Mouse (Mus musculus) liver, embryonic 12.5 days (tissue): ENCODE data around the gene Tlr9. TPM values are rescaled to one million over a fixed set of nuclear protein-coding genes. Genes with fewer than 3 reads are reported as not detected.

Experiments
- ATAC-seq: fragments of 200-750 bp; cut with Nextera tagmentation; 2 replicates; pipeline ENCODE4 v1.8.0; 2017; ENCODE audit warnings: moderate number of reproducible peaks, mild to moderate bottlenecking, moderate library complexity
- H3K27ac ChIP-seq: fragments of 300-500 bp; sonication (generic); 2 replicates; pipeline ENCODE4 v1.5.1; 2016; ENCODE audit warnings: mild to moderate bottlenecking
- H3K27me3 ChIP-seq: fragments of 300-500 bp; sonication (generic); replicated peaks from 2 replicates; pipeline ENCODE4 v1.6.1; 2016; ENCODE audit warnings: mild to moderate bottlenecking, moderate library complexity
- H3K36me3 ChIP-seq: fragments of 300-500 bp; sonication (generic); 2 replicates; pipeline ENCODE4 v1.6.1; 2016; ENCODE audit warnings: mild to moderate bottlenecking, moderate library complexity
- H3K4me1 ChIP-seq: fragments of 300-500 bp; sonication (generic); 2 replicates; pipeline ENCODE4 v1.6.1; 2016
- H3K4me2 ChIP-seq: fragments of 300-500 bp; sonication (generic); 2 replicates; pipeline ENCODE4 v1.6.1; 2016; ENCODE audit warnings: mild to moderate bottlenecking, moderate library complexity
- H3K4me3 ChIP-seq: fragments of 300-500 bp; sonication (generic); 2 replicates; pipeline ENCODE4 v1.5.1; 2016; ENCODE audit warnings: mild to moderate bottlenecking, moderate library complexity
- H3K9ac ChIP-seq: fragments of 300-500 bp; sonication (generic); 2 replicates; pipeline ENCODE4 v1.6.1; 2016; ENCODE audit warnings: mild to moderate bottlenecking, moderate library complexity
- H3K9me3 ChIP-seq: fragments of 300-500 bp; sonication (generic); replicated peaks from 2 replicates; pipeline ENCODE4 v1.6.1; 2016; ENCODE audit warnings: mild to moderate bottlenecking, moderate library complexity
- WGBS: fragments of 180-500 bp; shearing (Covaris S2); methylation state at CpG from one replicate; pipeline ENCODE4 v1.1.7; 2016; ENCODE audit not compliant: insufficient replicate concordance; 5-methylcytosine and 5-hydroxymethylcytosine counted together
- polyA plus RNA-seq: library from polyadenylated mRNA; unstranded; fragments of >200 nt; fragmentation: Nextera tagmentation; extraction: Ambion mirVana; gene quantifications from 2 replicates; pipeline ENCODE4 v1.2.1, GENCODE M21; 2016

Tlr9 gene
- polyA plus RNA-seq, 1 experiment from 2014 or later: 0.06 TPM

DNA sequence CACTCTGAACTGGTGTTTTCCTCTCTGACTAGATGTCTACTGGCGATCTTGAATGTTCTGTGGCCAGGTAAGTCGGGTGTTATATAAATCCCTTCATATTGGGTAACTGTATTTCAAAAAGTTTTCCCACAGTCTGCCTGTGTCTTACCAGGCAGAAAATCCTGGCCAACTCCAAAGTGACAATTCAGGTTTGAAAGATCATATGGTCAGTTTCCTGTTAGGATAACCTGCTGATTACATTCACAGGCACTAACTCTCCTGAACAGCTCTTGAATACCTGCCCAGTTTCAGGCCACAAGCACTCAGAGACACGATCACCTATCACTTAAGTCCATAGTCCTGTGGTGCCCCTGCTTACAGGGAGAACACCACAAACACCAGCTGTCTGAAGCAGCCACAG is 39.7 kb downstream of the Tlr9 start:
- H3K9me3 ChIP-seq: no peaks in the 10 kb centered on the region
- 57% methylated on average over 3 of the region's 3 CpGs for WGBS
- ATAC-seq: no peak
- no peaks in the 10 kb centered on the region for H3K36me3 ChIP-seq
- no peak overlapping the region for H3K4me3 ChIP-seq
- H3K4me1 ChIP-seq: no peaks in the 10 kb centered on the region
- H3K9ac ChIP-seq: no peak overlapping the region
- no peak overlapping the region for H3K27ac ChIP-seq
- 0 out of 2 replicates have a peak, but pooled peaks cover 4% of the 10 kb centered on the region for H3K27me3 ChIP-seq
- no peak overlapping the region for H3K4me2 ChIP-seq

- Histone ChIP-seq H3K9ac (no peak overlapping the region), H3K4me1 (0 out of 2 replicates have a peak, but pooled peaks cover 5% of the 10 kb centered on the region), H3K27ac (no peak overlapping the region), H3K36me3 (no peaks in the 10 kb centered on the region), H3K4me2 (no peak overlapping the region), H3K9me3 (no peaks in the 10 kb centered on the region), H3K4me3 (no peak overlapping the region), H3K27me3 (no peaks in the 10 kb centered on the region)
- ATAC-seq: no peak
- 65% methylated on average over 9 of the region's 9 CpGs for WGBS
Measured at GRCm38 (mm10) chr9:106263381-106263924, 41.1 kb downstream of the Tlr9 start.

DNA sequence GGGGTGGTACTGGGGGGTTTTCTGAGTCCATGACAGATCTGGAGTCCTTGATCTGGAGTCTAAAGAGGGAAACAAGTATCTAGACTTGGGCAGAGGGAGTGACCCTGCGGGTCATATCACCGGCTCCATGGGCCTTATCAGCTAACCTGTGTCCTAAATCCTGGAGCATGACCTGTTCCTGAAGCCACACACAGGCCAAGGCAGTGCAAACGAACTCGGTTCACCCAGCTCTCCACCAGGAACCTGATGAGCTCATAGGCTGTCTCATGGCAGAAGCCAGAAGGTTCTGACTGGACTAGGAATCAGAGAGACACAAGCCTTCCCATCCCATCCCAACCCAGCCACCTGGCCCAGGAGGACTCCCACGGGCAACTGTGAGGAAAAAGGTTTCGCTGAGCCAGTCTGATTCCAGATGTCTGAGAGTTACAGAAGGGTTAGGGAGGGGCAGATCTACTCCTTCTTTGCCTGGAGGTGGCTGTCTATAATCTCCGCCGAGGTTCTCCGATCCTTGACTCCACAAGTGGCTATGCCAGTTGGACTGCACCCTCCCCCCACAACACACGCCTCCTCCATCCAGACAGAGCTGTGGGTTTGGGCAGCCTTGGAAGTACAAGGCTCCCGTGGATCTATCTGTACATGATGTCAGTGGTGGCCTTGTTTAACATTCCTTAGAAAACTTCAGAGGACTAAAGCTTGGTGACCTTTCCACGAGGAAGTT is 43.1 kb downstream of the Tlr9 start:
- no peak overlapping the region for H3K27ac ChIP-seq
- ATAC-seq: no peak
- no peaks in the 10 kb centered on the region for H3K36me3 ChIP-seq
- H3K4me2 ChIP-seq: no peak overlapping the region
- peaks cover 10% of the 10 kb centered on the region; the same call in 1 of the 2 replicates for H3K4me1 ChIP-seq
- H3K27me3 ChIP-seq: 0 out of 2 replicates have a peak, but pooled peaks cover 6% of the 10 kb centered on the region
- no peak overlapping the region for H3K4me3 ChIP-seq
- H3K9me3 ChIP-seq: no peaks in the 10 kb centered on the region
- H3K9ac ChIP-seq: no peak overlapping the region
- 61% methylated on average over 12 of the region's 12 CpGs for WGBS

DNA sequence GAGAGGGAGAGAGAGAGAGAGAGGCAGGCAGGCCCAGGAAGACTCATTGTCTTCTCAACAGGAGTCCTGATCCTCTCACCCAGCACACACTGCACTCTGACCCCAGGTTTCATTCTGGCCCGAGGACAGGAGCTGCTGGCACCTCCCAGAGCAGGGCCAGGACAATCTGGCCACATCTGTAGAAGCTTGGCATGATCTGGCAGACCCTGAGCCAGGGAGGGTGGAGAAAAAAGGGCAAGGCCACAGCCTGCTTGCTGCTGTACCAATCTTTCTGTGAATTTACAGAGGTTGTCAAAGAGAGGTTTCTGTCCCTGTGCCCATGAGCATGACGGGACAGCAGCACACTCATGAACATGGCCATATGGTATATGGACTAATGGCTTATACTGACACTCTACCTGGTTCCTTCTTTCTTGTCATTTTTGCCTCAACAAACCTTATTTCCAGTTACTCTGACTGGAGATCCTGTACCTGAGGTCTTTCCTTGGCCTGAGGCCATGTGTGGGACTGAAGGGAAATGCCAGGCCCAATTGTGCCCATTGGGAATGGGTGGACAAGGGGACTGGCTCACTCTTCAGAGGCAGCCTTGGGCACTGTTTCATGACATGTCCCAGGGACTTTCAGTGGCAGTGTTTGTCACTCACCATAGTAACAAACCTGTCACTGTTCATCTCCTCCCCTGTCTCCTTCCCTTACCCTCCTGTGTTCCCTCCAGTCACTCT is 44.7 kb downstream of the Tlr9 start:
- H3K4me2 ChIP-seq: no peak overlapping the region
- 0 out of 2 replicates have a peak, but pooled peaks cover 6% of the 10 kb centered on the region for H3K27me3 ChIP-seq
- H3K9ac ChIP-seq: no peak overlapping the region
- ATAC-seq: no peak
- H3K36me3 ChIP-seq: no peaks in the 10 kb centered on the region
- 56% methylated on average over 2 of the region's 2 CpGs for WGBS
- no peaks in the 10 kb centered on the region for H3K9me3 ChIP-seq
- H3K4me3 ChIP-seq: no peak overlapping the region
- H3K27ac ChIP-seq: no peak overlapping the region
- peaks cover 10% of the 10 kb centered on the region; the same call in 1 of the 2 replicates for H3K4me1 ChIP-seq

DNA sequence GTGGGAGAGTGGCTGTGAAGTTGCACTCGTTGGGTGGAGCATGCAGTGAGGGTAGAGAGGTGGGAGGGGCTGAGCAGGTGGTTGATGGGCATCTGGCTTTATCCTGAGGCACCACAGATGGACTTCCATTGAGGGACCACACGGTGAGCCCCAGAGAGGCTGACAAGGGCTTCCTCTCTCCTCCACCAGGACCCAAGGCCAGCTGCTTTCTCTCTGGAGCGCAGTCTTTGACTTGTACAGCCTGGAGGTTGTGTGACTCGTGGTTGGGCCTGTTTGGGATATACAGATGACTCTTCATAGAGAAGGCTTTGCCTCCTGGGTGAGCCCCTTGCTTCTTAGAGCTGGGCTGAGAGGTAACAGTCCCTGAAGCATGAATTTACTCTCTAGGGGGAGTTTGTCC is 46.0 kb downstream of the Tlr9 start:
- ATAC-seq: no peak
- H3K27me3 ChIP-seq: 0 out of 2 replicates have a peak, but pooled peaks cover 6% of the 10 kb centered on the region
- no peaks in the 10 kb centered on the region for H3K36me3 ChIP-seq
- H3K4me3 ChIP-seq: no peak overlapping the region
- H3K9me3 ChIP-seq: no peaks in the 10 kb centered on the region
- 39% methylated on average over 4 of the region's 4 CpGs for WGBS
- H3K4me2 ChIP-seq: no peak overlapping the region
- H3K27ac ChIP-seq: no peak overlapping the region
- no peak overlapping the region for H3K9ac ChIP-seq
- H3K4me1 ChIP-seq: peaks cover 10% of the 10 kb centered on the region; the same call in 1 of the 2 replicates

GRCm38 (mm10) chr9:106269076-106269788 is 46.8 kb downstream of the Tlr9 start:
- Histone ChIP-seq H3K4me3 (no peak overlapping the region), H3K4me2 (no peak overlapping the region)
- ATAC-seq: no peak

GRCm38 (mm10) chr9:106269879-106270278 is 47.5 kb downstream of the Tlr9 start:
- H3K4me3 ChIP-seq: no peak overlapping the region
- WGBS: 13% methylated on average over 2 of the region's 2 CpGs
- peaks cover 10% of the 10 kb centered on the region; the same call in 1 of the 2 replicates for H3K4me1 ChIP-seq
- H3K9ac ChIP-seq: no peak overlapping the region
- ATAC-seq: no peak
- H3K9me3 ChIP-seq: no peaks in the 10 kb centered on the region
- 0 out of 2 replicates have a peak, but pooled peaks cover 6% of the 10 kb centered on the region for H3K27me3 ChIP-seq
- H3K4me2 ChIP-seq: no peak overlapping the region
- H3K36me3 ChIP-seq: no peaks in the 10 kb centered on the region
- no peak overlapping the region for H3K27ac ChIP-seq

More at GRCm38 (mm10) chr9:106269076-106269788, 46.8 kb downstream of the Tlr9 start:
- 57% methylated on average over 9 of the region's 9 CpGs for WGBS
- Histone ChIP-seq H3K9ac (no peak overlapping the region), H3K27ac (no peak overlapping the region), H3K36me3 (no peaks in the 10 kb centered on the region), H3K27me3 (0 out of 2 replicates have a peak, but pooled peaks cover 6% of the 10 kb centered on the region), H3K9me3 (no peaks in the 10 kb centered on the region), H3K4me1 (peaks cover 10% of the 10 kb centered on the region; the same call in 1 of the 2 replicates)

GRCm38 (mm10) chr9:106270656-106271055 is 48.3 kb downstream of the Tlr9 start:
- no peak for ATAC-seq
- Histone ChIP-seq H3K9ac (no peak overlapping the region), H3K4me3 (no peak overlapping the region), H3K9me3 (no peaks in the 10 kb centered on the region), H3K27ac (no peak overlapping the region), H3K36me3 (no peaks in the 10 kb centered on the region), H3K27me3 (0 out of 2 replicates have a peak, but pooled peaks cover 6% of the 10 kb centered on the region), H3K4me2 (no peak overlapping the region), H3K4me1 (peaks cover 10% of the 10 kb centered on the region; the same call in 1 of the 2 replicates)
- 63% methylated on average over 4 of the region's 4 CpGs for WGBS

DNA sequence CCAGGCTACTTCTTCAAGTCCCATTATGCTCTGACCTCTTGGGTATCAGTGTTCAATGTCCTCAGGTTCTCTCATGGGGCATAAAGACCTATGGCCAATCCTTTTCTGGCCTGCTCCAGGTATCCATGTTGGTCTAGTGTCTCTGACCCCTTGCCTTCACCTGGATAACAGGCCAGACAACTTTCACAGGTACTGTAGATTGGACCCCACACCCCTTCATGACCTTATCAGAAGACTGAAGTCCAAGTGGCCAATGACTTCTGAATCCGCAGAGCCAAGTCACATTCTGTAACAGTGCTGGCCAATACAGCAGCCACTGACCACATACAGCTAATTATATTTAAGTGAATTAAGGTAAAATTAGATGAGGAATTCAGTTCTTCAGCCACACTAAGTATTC is 49.9 kb downstream of the Tlr9 start:
- Histone ChIP-seq H3K9me3 (no peaks in the 10 kb centered on the region), H3K36me3 (no peaks in the 10 kb centered on the region), H3K4me3 (no peak overlapping the region), H3K27ac (no peak overlapping the region), H3K4me2 (no peak overlapping the region), H3K4me1 (peaks cover 10% of the 10 kb centered on the region), H3K9ac (no peak overlapping the region), H3K27me3 (0 out of 2 replicates have a peak, but pooled peaks cover 6% of the 10 kb centered on the region)
- ATAC-seq: no peak
- WGBS: 82% methylated on average over 1 of the region's 1 CpGs

DNA sequence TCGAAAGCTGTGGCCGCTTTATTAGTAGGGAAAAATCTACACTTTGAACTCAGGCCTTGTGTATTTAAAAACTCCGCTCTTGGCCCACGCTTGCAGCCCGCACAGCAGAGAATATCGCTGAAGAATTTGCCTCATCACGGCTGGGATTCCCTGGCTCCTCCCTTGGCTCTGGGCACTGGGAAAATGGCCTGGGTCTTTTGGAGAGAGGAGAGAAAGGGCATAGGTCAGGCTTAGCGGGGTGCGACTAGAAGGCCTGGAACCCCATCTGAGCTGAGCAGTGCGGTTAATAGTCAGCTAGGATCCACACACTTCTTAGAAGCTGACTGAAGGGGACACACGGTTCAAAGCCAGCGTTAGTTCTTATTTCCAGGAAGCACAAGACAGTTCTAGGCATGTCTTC is 50.9 kb downstream of the Tlr9 start:
- ATAC-seq: no peak
- no peak overlapping the region for H3K4me3 ChIP-seq
- no peaks in the 10 kb centered on the region for H3K9me3 ChIP-seq
- H3K4me2 ChIP-seq: no peak overlapping the region
- H3K9ac ChIP-seq: no peak overlapping the region
- 0 out of 2 replicates have a peak, but pooled peaks cover 6% of the 10 kb centered on the region for H3K27me3 ChIP-seq
- WGBS: 77% methylated on average over 12 of the region's 12 CpGs
- no peak overlapping the region for H3K27ac ChIP-seq
- peaks cover 6% of the 10 kb centered on the region for H3K4me1 ChIP-seq
- H3K36me3 ChIP-seq: no peaks in the 10 kb centered on the region

DNA sequence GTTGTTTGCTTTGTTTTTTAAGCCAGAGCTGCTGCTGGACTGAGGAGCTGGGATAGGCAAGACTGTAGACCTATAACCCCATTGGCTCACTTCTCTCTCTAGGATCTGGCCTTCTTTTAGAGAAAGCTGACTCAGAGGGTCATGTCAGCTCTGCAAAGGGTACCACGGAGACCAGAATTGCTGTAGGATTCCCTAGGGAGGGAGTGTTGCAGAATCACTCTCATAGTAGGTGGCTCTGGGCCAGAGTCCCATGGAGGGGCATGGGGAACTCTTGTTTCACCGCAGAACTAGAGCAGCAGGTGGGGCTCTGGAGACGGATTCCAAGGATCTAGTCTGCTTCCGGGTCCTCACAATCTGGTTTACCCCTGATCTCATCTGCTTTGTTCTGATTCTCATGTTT is 51.4 kb downstream of the Tlr9 start:
- H3K9ac ChIP-seq: no peak overlapping the region
- 69% methylated on average over 4 of the region's 4 CpGs for WGBS
- no peak for ATAC-seq

More for the DNA sequence above, 51.4 kb downstream of the Tlr9 start:
- 0 out of 2 replicates have a peak, but pooled peaks cover 6% of the 10 kb centered on the region for H3K27me3 ChIP-seq
- H3K4me2 ChIP-seq: no peak overlapping the region
- no peak overlapping the region for H3K4me3 ChIP-seq
- H3K27ac ChIP-seq: no peak overlapping the region
- no peaks in the 10 kb centered on the region for H3K9me3 ChIP-seq
- H3K4me1 ChIP-seq: peaks cover 1% of the 10 kb centered on the region
- no peaks in the 10 kb centered on the region for H3K36me3 ChIP-seq
